In the genomic region with DNA sequence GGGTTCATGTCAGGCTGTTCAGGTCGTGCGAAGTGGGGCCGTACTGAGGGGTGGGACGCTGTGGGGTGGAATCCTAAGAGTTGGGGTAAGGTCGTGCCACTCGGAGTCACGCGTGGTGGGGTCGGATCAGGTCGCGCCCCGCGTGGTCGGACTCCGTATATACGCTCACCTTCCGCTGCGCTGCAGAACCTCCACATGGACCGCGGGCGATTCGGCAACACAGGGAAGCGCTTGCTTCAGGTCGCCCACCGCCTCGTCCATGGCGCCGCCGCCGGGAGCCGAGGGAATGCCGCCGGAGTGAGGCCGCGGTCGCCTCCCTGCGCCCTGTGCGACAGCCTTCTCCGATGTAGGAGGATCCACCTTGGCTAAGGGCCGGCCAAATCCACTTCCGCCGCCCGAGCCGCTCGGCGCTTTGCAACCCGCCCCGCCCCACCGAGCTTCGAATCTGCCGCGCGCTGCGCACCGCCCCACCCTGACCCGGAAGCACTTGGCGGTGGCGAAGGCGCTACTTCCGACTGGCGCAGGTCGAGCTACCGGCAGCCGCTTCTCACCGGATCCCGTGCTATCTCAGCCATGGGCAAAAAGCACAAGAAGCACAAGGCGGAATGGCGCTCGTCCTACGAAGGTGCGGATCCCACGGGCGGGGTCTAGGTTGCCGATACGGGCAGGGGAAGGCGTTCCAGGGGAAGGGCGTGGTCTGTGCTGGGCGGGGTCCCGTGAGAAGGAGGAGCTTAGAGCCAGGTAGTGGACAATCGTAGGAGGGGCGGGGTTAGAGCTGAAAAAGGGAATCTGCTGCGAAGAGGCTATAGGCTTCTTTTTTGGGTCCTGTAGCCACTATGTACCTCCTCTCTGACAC, we compare ENCODE assay signal across 8 mouse cellular contexts. TPM values are rescaled to one million over a fixed set of nuclear protein-coding genes. Genes with fewer than 3 reads are reported as not detected.
DNase-seq lines count a peak whose midpoint lies in the region; ATAC-seq lines count a peak whose summit lies in the region.

A gene (minus strand): TSS at position 464 of the 856 bp plus-strand sequence.
A gene (plus strand): TSS at position 491 of the 856 bp plus-strand sequence.

- peak; percentile 94 to 99 for DNase-seq in adrenal gland, adult (ENCODE audit: inconsistent age in 2 of 2, low spot score in 1 of 2)
- peak; percentile 94 for DNase-seq in embryo, embryonic 10.5 days (ENCODE audit: low spot score)
- DNase-seq in gastrocnemius, postnatal 14 days, result peak; percentile 93
- peak; percentile 84 to 96 for DNase-seq in left cerebral cortex, postnatal 10 days (ENCODE audit: extremely low spot score in 1 of 2, low spot score in 2 of 2)
- peak; percentile 93 for DNase-seq in right cerebral cortex, postnatal 25 days
- peak; percentile 91 to 96 for DNase-seq in urinary bladder, postnatal 4 days (ENCODE audit: low spot score in 2 of 2)

- ATAC-seq in inflammation-experienced regulatory T-cells, adult 6 months, result peak; percentile 91
- peak; percentile 89 for ATAC-seq in megakaryocyte-erythroid progenitor cell, adult 5-6 weeks (replicated peaks; ENCODE audit: low FRiP score, low TSS enrichment, poor library complexity, severe bottlenecking)

- intact Hi-C loops in gastrocnemius, postnatal 14 days (cut with DNase I; ENCODE audit: low total_unique reads), result no loop called here
- intact Hi-C loops in left cerebral cortex, postnatal 10 days (cut with DNase I), result no loop called here

RNA-seq across cellular contexts. Expression of the first gene that starts in this region (rescaled TPM):
- under 1 TPM; 0.82 to 0.96 TPM for total RNA-seq in gastrocnemius, postnatal 14 days (2021)
- 10 to 100 TPM in 1 of 3 experiments, 1 to 10 TPM in 2; 2.5 to 17.3 (median 4.5) TPM for polyA plus RNA-seq in inflammation-experienced regulatory T-cells, adult 6 months (2017; shearing (Covaris generic))
- 1 to 10 TPM; 1.6 to 2.0 TPM for total RNA-seq in left cerebral cortex, postnatal 10 days (2021)
- total RNA-seq in megakaryocyte-erythroid progenitor cell, adult 5-6 weeks (2014; fragmentation: Nextera tagmentation), result 37.5 and 52.5 TPM in 2 replicates
- total RNA-seq in megakaryocyte-erythroid progenitor cell, adult 5-6 weeks (2017), result 46.2 and 52.3 TPM in 2 replicates

RNA-seq across cellular contexts. Expression of the second gene that starts in this region (rescaled TPM):
- total RNA-seq in gastrocnemius, postnatal 14 days (2021), result 10 to 100 TPM; 11.0 to 11.9 TPM
- polyA plus RNA-seq in inflammation-experienced regulatory T-cells, adult 6 months (2017; shearing (Covaris generic)), result 10 to 100 TPM; 62.6 to 78.6 (median 69.0) TPM
- 10 to 100 TPM; 84.8 to 92.0 TPM for total RNA-seq in left cerebral cortex, postnatal 10 days (2021)
- 27.7 and 39.5 TPM in 2 replicates for total RNA-seq in megakaryocyte-erythroid progenitor cell, adult 5-6 weeks (2014; fragmentation: Nextera tagmentation)
- 63.8 and 65.3 TPM in 2 replicates for total RNA-seq in megakaryocyte-erythroid progenitor cell, adult 5-6 weeks (2017)

Comparison
In these comparisons a context has a peak if more than half of its experiments do, and no peak if none do; other contexts are left out.
1. Peak in every context shown above with its lines: DNase-seq and ATAC-seq.
2. RNA of the first gene that starts in this region (total RNA-seq): 37.5 to 52.5 TPM in megakaryocyte-erythroid progenitor cell, adult 5-6 weeks; 1.6 to 2.0 TPM in left cerebral cortex, postnatal 10 days and 0.82 to 0.96 TPM in gastrocnemius, postnatal 14 days; every median in the first group is over 10 times any median in the second.